Mouse (Mus musculus) embryonic facial prominence, embryonic 15.5 days (tissue): ENCODE measurements around the gene Cacng5. TPM values are rescaled to one million over a fixed set of nuclear protein-coding genes. Genes with fewer than 3 reads are reported as not detected.

Experiments used
- ATAC-seq: fragments of 200-750 bp; cut with Nextera tagmentation; 2 replicates; pipeline ENCODE4 v1.8.0; 2017; ENCODE audit warnings: low read depth, moderate TSS enrichment; ENCODE audit not compliant: insufficient number of reproducible peaks, low FRiP score, low TSS enrichment
- H3K27ac ChIP-seq: fragments of 300-500 bp; sonication (generic); replicated peaks from 2 replicates; pipeline ENCODE4 v1.5.1; 2015; ENCODE audit warnings: mild to moderate bottlenecking, inconsistent platforms
- H3K27me3 ChIP-seq: fragments of 300-500 bp; sonication (generic); 2 replicates; pipeline ENCODE4 v1.6.1; 2015; ENCODE audit warnings: inconsistent platforms
- H3K36me3 ChIP-seq: fragments of 300-500 bp; sonication (generic); 2 replicates; pipeline ENCODE4 v1.6.1; 2015; ENCODE audit warnings: mild to moderate bottlenecking, inconsistent platforms
- H3K4me1 ChIP-seq: fragments of 300-500 bp; sonication (generic); 2 replicates; pipeline ENCODE4 v1.6.1; 2015; ENCODE audit warnings: inconsistent platforms
- H3K4me2 ChIP-seq: fragments of 300-500 bp; sonication (generic); replicated peaks from 2 replicates; pipeline ENCODE4 v1.6.1; 2015; ENCODE audit warnings: mild to moderate bottlenecking, inconsistent platforms
- H3K4me3 ChIP-seq: fragments of 300-500 bp; sonication (generic); replicated peaks from 2 replicates; pipeline ENCODE4 v1.5.1; 2015; ENCODE audit warnings: mild to moderate bottlenecking, inconsistent platforms
- H3K9ac ChIP-seq: fragments of 300-500 bp; sonication (generic); 2 replicates; pipeline ENCODE4 v1.6.1; 2015; ENCODE audit warnings: inconsistent platforms
- H3K9me3 ChIP-seq: fragments of 300-500 bp; sonication (generic); replicated peaks from 2 replicates; pipeline ENCODE4 v1.6.1; 2016; ENCODE audit warnings: inconsistent platforms
- WGBS: fragments of 180-500 bp; shearing (Covaris S2); methylation state at CpG from one replicate; pipeline ENCODE4 v1.1.7; 2015; 5-methylcytosine and 5-hydroxymethylcytosine counted together
- polyA plus RNA-seq: library from polyadenylated mRNA; unstranded; fragments of >200 nt; fragmentation: Nextera tagmentation; extraction: Ambion mirVana; gene quantifications from 2 replicates; pipeline ENCODE4 v1.2.1, GENCODE M21; 2015

Cacng5 gene
- polyA plus RNA-seq, 1 experiment from 2014 or later, result 0.11 TPM

- no peaks in the 10 kb centered on the region for H3K27me3 ChIP-seq
- no peaks in the 10 kb centered on the region for H3K36me3 ChIP-seq
- 50% methylated on average over 3 of the region's 3 CpGs for WGBS
- H3K27ac ChIP-seq, result no peak overlapping the region
- no peaks in the 10 kb centered on the region for H3K4me1 ChIP-seq
- H3K4me2 ChIP-seq, result no peak overlapping the region
- H3K4me3 ChIP-seq, result no peak overlapping the region
- H3K9ac ChIP-seq, result no peak overlapping the region
- no peak for ATAC-seq
- no peaks in the 10 kb centered on the region for H3K9me3 ChIP-seq
Observed at GRCm38 (mm10) chr11:107929712-107930111, 14.9 kb upstream of the Cacng5 start.

- no peak overlapping the region for H3K9ac ChIP-seq
- H3K27me3 ChIP-seq, result peaks cover 14% of the 10 kb centered on the region
- no peak for ATAC-seq
- no peak overlapping the region for H3K4me3 ChIP-seq
- H3K4me1 ChIP-seq, result 0 out of 2 replicates have a peak, but pooled peaks cover 1% of the 10 kb centered on the region
- H3K27ac ChIP-seq, result no peak overlapping the region
- H3K4me2 ChIP-seq, result no peak overlapping the region
- 42% methylated on average over 16 of the region's 16 CpGs for WGBS
- H3K36me3 ChIP-seq, result no peaks in the 10 kb centered on the region
- no peaks in the 10 kb centered on the region for H3K9me3 ChIP-seq
Observed at GRCm38 (mm10) chr11:107919852-107920508, 5.1 kb upstream of the Cacng5 start.

- WGBS, result 65% methylated on average over 9 of the region's 9 CpGs
Observed at GRCm38 (mm10) chr11:107917721-107918235, 2.9 kb upstream of the Cacng5 start.

GRCm38 (mm10) chr11:107913317-107913716 is 1.5 kb downstream of the Cacng5 start:
- Histone ChIP-seq H3K27ac (no peak overlapping the region), H3K4me3 (no peak overlapping the region), H3K4me1 (0 out of 2 replicates have a peak, but pooled peaks cover 6% of the 10 kb centered on the region), H3K4me2 (no peak overlapping the region), H3K27me3 (peaks cover 37% of the 10 kb centered on the region), H3K9me3 (no peaks in the 10 kb centered on the region), H3K9ac (no peak overlapping the region), H3K36me3 (no peaks in the 10 kb centered on the region)
- 54% methylated on average over 3 of the region's 3 CpGs for WGBS
- no peak for ATAC-seq

More at GRCm38 (mm10) chr11:107917721-107918235, 2.9 kb upstream of the Cacng5 start:
- H3K27me3 ChIP-seq, result peaks cover 37% of the 10 kb centered on the region
- no peak for ATAC-seq
- H3K4me3 ChIP-seq, result no peak overlapping the region
- H3K9ac ChIP-seq, result no peak overlapping the region
- H3K36me3 ChIP-seq, result no peaks in the 10 kb centered on the region
- no peak overlapping the region for H3K27ac ChIP-seq
- no peak overlapping the region for H3K4me2 ChIP-seq
- 0 out of 2 replicates have a peak, but pooled peaks cover 6% of the 10 kb centered on the region for H3K4me1 ChIP-seq
- H3K9me3 ChIP-seq, result no peaks in the 10 kb centered on the region

- ATAC-seq, result no peak
- Histone ChIP-seq H3K4me1 (no peaks in the 10 kb centered on the region), H3K4me3 (no peak overlapping the region), H3K27me3 (no peaks in the 10 kb centered on the region), H3K36me3 (no peaks in the 10 kb centered on the region), H3K9ac (no peak overlapping the region), H3K27ac (no peak overlapping the region), H3K4me2 (no peak overlapping the region), H3K9me3 (no peaks in the 10 kb centered on the region)
- 78% methylated on average over 9 of the region's 9 CpGs for WGBS
Observed at GRCm38 (mm10) chr11:107905364-107905763, 9.5 kb downstream of the Cacng5 start.

GRCm38 (mm10) chr11:107903966-107904605 is 10.8 kb downstream of the Cacng5 start:
- H3K27ac ChIP-seq, result no peak overlapping the region
- no peak overlapping the region for H3K9ac ChIP-seq
- H3K9me3 ChIP-seq, result no peaks in the 10 kb centered on the region
- no peak overlapping the region for H3K4me3 ChIP-seq
- no peaks in the 10 kb centered on the region for H3K36me3 ChIP-seq
- no peaks in the 10 kb centered on the region for H3K27me3 ChIP-seq
- no peak overlapping the region for H3K4me2 ChIP-seq
- 50% methylated on average over 4 of the region's 4 CpGs for WGBS
- ATAC-seq, result no peak
- no peaks in the 10 kb centered on the region for H3K4me1 ChIP-seq

- Histone ChIP-seq H3K9me3 (no peaks in the 10 kb centered on the region), H3K27me3 (no peaks in the 10 kb centered on the region; the same call in 1 of the 2 replicates), H3K4me1 (no peaks in the 10 kb centered on the region), H3K36me3 (no peaks in the 10 kb centered on the region), H3K4me3 (no peak overlapping the region), H3K4me2 (no peak overlapping the region), H3K27ac (no peak overlapping the region), H3K9ac (no peak overlapping the region)
- 38% methylated on average over 4 of the region's 4 CpGs for WGBS
- ATAC-seq, result no peak
Observed at GRCm38 (mm10) chr11:107900470-107900869, 14.4 kb downstream of the Cacng5 start.

GRCm38 (mm10) chr11:107898698-107899097 is 16.2 kb downstream of the Cacng5 start:
- H3K9me3 ChIP-seq, result no peaks in the 10 kb centered on the region
- no peak overlapping the region for H3K4me3 ChIP-seq
- H3K4me1 ChIP-seq, result no peaks in the 10 kb centered on the region
- no peaks in the 10 kb centered on the region for H3K36me3 ChIP-seq
- H3K4me2 ChIP-seq, result no peak overlapping the region
- no peak overlapping the region for H3K27ac ChIP-seq
- WGBS, result 43% methylated on average over 2 of the region's 2 CpGs
- ATAC-seq, result no peak
- no peak overlapping the region for H3K9ac ChIP-seq
- no peaks in the 10 kb centered on the region; the same call in 1 of the 2 replicates for H3K27me3 ChIP-seq

- ATAC-seq, result no peak
- no peak overlapping the region for H3K4me3 ChIP-seq
- no peak overlapping the region for H3K9ac ChIP-seq
- no peaks in the 10 kb centered on the region for H3K36me3 ChIP-seq
- 51% methylated on average over 4 of the region's 4 CpGs for WGBS
- no peak overlapping the region for H3K4me2 ChIP-seq
- no peak overlapping the region for H3K27ac ChIP-seq
- H3K9me3 ChIP-seq, result no peaks in the 10 kb centered on the region
- H3K27me3 ChIP-seq, result no peaks in the 10 kb centered on the region; the same call in 1 of the 2 replicates
- no peaks in the 10 kb centered on the region for H3K4me1 ChIP-seq
Observed at GRCm38 (mm10) chr11:107895635-107896034, 19.2 kb downstream of the Cacng5 start.

- no peak for ATAC-seq
- H3K27me3 ChIP-seq, result no peaks in the 10 kb centered on the region
- H3K4me3 ChIP-seq, result no peak overlapping the region
- H3K36me3 ChIP-seq, result no peaks in the 10 kb centered on the region
- WGBS, result 77% methylated on average over 3 of the region's 3 CpGs
- H3K4me2 ChIP-seq, result no peak overlapping the region
- H3K4me1 ChIP-seq, result no peaks in the 10 kb centered on the region
- no peak overlapping the region for H3K27ac ChIP-seq
- H3K9ac ChIP-seq, result no peak overlapping the region
- no peaks in the 10 kb centered on the region for H3K9me3 ChIP-seq
Observed at GRCm38 (mm10) chr11:107891377-107891776, 23.5 kb downstream of the Cacng5 start.

GRCm38 (mm10) chr11:107887342-107887741 is 27.5 kb downstream of the Cacng5 start:
- WGBS, result 78% methylated on average over 6 of the region's 6 CpGs
- no peaks in the 10 kb centered on the region for H3K36me3 ChIP-seq
- no peaks in the 10 kb centered on the region for H3K4me1 ChIP-seq
- no peak overlapping the region for H3K4me3 ChIP-seq
- H3K27ac ChIP-seq, result no peak overlapping the region
- no peak overlapping the region for H3K9ac ChIP-seq
- no peaks in the 10 kb centered on the region for H3K9me3 ChIP-seq
- H3K27me3 ChIP-seq, result no peaks in the 10 kb centered on the region
- H3K4me2 ChIP-seq, result no peak overlapping the region
- ATAC-seq, result no peak
